Mouse (Mus musculus) testis, adult 2 months (tissue): Measurements from ENCODE around the gene Dcaf1. TPM values are rescaled to one million over a fixed set of nuclear protein-coding genes. Genes with fewer than 3 reads are reported as not detected.

Experiments used
- H3K27ac ChIP-seq: fragments of 200-500 bp; 2 replicates; pipeline ENCODE4 v1.5.1; 2012; ENCODE audit warnings: low read depth, low read length; ENCODE audit not compliant: control insufficient read depth, insufficient read depth
- H3K27me3 ChIP-seq: fragments of 200-500 bp; 2 replicates; pipeline ENCODE4 v1.6.1; 2012; ENCODE audit warnings: mild to moderate bottlenecking, low read length, moderate library complexity; ENCODE audit not compliant: control insufficient read depth, insufficient read depth
- H3K36me3 ChIP-seq: fragments of 200-500 bp; 2 replicates; pipeline ENCODE4 v1.6.1; 2012; ENCODE audit warnings: mild to moderate bottlenecking, low read length; ENCODE audit not compliant: control insufficient read depth, insufficient read depth
- H3K4me1 ChIP-seq: fragments of 200-500 bp; 2 replicates; pipeline ENCODE4 v1.6.1; 2012; ENCODE audit warnings: low read length; ENCODE audit not compliant: control insufficient read depth, insufficient read depth
- H3K4me3 ChIP-seq: fragments of 200-500 bp; 2 replicates; pipeline ENCODE4 v1.5.1; 2012; ENCODE audit warnings: low read depth, mild to moderate bottlenecking, low read length, moderate library complexity, mixed read lengths; ENCODE audit not compliant: control insufficient read depth
- CTCF ChIP-seq: fragments of 200-500 bp; IDR thresholded peaks from 2 replicates; pipeline ENCODE4 v1.5.1; 2012; ENCODE audit warnings: low read depth, mild to moderate bottlenecking, inconsistent platforms, low read length, moderate library complexity; ENCODE audit not compliant: control insufficient read depth, insufficient read depth, insufficient replicate concordance
- POLR2A ChIP-seq: fragments of 200-500 bp; IDR thresholded peaks from 2 replicates; pipeline ENCODE4 v1.6.1; 2012; ENCODE audit warnings: low read depth, mild to moderate bottlenecking, inconsistent platforms, low read length, moderate library complexity; ENCODE audit not compliant: control insufficient read depth
- polyA plus RNA-seq: library from polyadenylated mRNA; depleted of rRNA; stranded (reverse); fragments of >200 nt; gene quantifications from 2 replicates; pipeline ENCODE4 v1.2.3, GENCODE M21; 2012; rRNA removed

Gene Dcaf1
- polyA plus RNA-seq = 56.6 and 71.0 TPM in 2 replicates

- no peak for TF ChIP-seq CTCF
- TF ChIP-seq POLR2A = peak; percentile 84; the same call in 1 of the 2 replicates
- Histone ChIP-seq H3K27ac (peak within 1 kb of the TSS; percentile 91), H3K36me3 (no peaks in the 10 kb centered on the region), H3K4me3 (peak within 1 kb of the TSS; percentile 91), H3K27me3 (no peaks in the 10 kb centered on the region), H3K4me1 (no peaks in the 10 kb centered on the region; the same call in 1 of the 2 replicates)
Measured at GRCm38 (mm10) chr9:106821618-106822380, at the start of gene Dcaf1. Gene Dcaf1, plus strand, starts transcription at chr9:106821874.

GRCm38 (mm10) chr9:106776116-106776515 is 45.6 kb upstream of the Dcaf1 start:
- no peaks in the 10 kb centered on the region for H3K36me3 ChIP-seq
- H3K4me3 ChIP-seq = no peak overlapping the region
- no peak overlapping the region for H3K27ac ChIP-seq
- no peaks in the 10 kb centered on the region for H3K4me1 ChIP-seq
- TF ChIP-seq POLR2A (no peak), CTCF (no peak)
- H3K27me3 ChIP-seq = no peaks in the 10 kb centered on the region

GRCm38 (mm10) chr9:106777423-106777822 is 44.3 kb upstream of the Dcaf1 start:
- Histone ChIP-seq H3K27me3 (no peaks in the 10 kb centered on the region), H3K4me1 (no peaks in the 10 kb centered on the region), H3K36me3 (no peaks in the 10 kb centered on the region), H3K4me3 (no peak overlapping the region), H3K27ac (peak overlapping the region; percentile 39; the same call in 1 of the 2 replicates)
- TF ChIP-seq CTCF (no peak), POLR2A (no peak)

GRCm38 (mm10) chr9:106778319-106778718 is 43.4 kb upstream of the Dcaf1 start:
- Histone ChIP-seq H3K4me3 (no peak overlapping the region), H3K4me1 (no peaks in the 10 kb centered on the region), H3K27me3 (no peaks in the 10 kb centered on the region), H3K27ac (0 out of 2 replicates have a peak overlapping the region, but pooled peaks have one; percentile 32), H3K36me3 (no peaks in the 10 kb centered on the region)
- TF ChIP-seq POLR2A (no peak), CTCF (no peak)

- TF ChIP-seq CTCF (no peak), POLR2A (no peak)
- Histone ChIP-seq H3K4me1 (no peaks in the 10 kb centered on the region), H3K4me3 (no peak overlapping the region), H3K27ac (no peak overlapping the region), H3K27me3 (no peaks in the 10 kb centered on the region), H3K36me3 (no peaks in the 10 kb centered on the region)
Measured at GRCm38 (mm10) chr9:106780086-106780485, 41.6 kb upstream of the Dcaf1 start.

GRCm38 (mm10) chr9:106783554-106783953 is 38.1 kb upstream of the Dcaf1 start:
- TF ChIP-seq POLR2A (no peak), CTCF (no peak)
- peak overlapping the region; percentile 65; the same call in 1 of the 2 replicates for H3K27ac ChIP-seq
- no peaks in the 10 kb centered on the region for H3K36me3 ChIP-seq
- peaks cover 8% of the 10 kb centered on the region for H3K4me1 ChIP-seq
- no peak overlapping the region for H3K4me3 ChIP-seq
- no peaks in the 10 kb centered on the region for H3K27me3 ChIP-seq

GRCm38 (mm10) chr9:106785206-106785605 is 36.5 kb upstream of the Dcaf1 start:
- Histone ChIP-seq H3K36me3 (no peaks in the 10 kb centered on the region), H3K4me1 (peaks cover 8% of the 10 kb centered on the region), H3K27ac (no peak overlapping the region), H3K4me3 (no peak overlapping the region), H3K27me3 (no peaks in the 10 kb centered on the region)
- no peak for TF ChIP-seq POLR2A
- TF ChIP-seq CTCF = no peak
